Mouse (Mus musculus) forebrain, embryonic 12.5 days (tissue): ENCODE data around the gene Prrg3. TPM values are rescaled to one million over a fixed set of nuclear protein-coding genes. Genes with fewer than 3 reads are reported as not detected.
"Not testable (repeated sequence)": the region's sequence is repeated elsewhere in the genome, so short reads cannot be mapped to it uniquely, and the experiment has no call there.

Experiments used
- ATAC-seq: fragments of 200-750 bp; cut with Nextera tagmentation; 2 replicates; pipeline ENCODE4 v1.8.0; 2017; ENCODE audit warnings: moderate TSS enrichment; ENCODE audit not compliant: low FRiP score
- H3K27ac ChIP-seq: fragments of 300-500 bp; sonication (generic); 2 replicates; pipeline ENCODE4 v1.5.1; 2016; ENCODE audit warnings: mild to moderate bottlenecking
- H3K27me3 ChIP-seq: fragments of 300-500 bp; sonication (generic); 2 replicates; pipeline ENCODE4 v1.6.1; 2016; ENCODE audit warnings: mild to moderate bottlenecking
- H3K36me3 ChIP-seq: fragments of 300-500 bp; sonication (generic); replicated peaks from 2 replicates; pipeline ENCODE4 v1.6.1; 2016; ENCODE audit warnings: mild to moderate bottlenecking
- H3K4me1 ChIP-seq: fragments of 300-500 bp; sonication (generic); 2 replicates; pipeline ENCODE4 v1.6.1; 2016
- H3K4me2 ChIP-seq: fragments of 300-500 bp; sonication (generic); 2 replicates; pipeline ENCODE4 v1.6.1; 2016; ENCODE audit warnings: mild to moderate bottlenecking, moderate library complexity
- H3K4me3 ChIP-seq: fragments of 300-500 bp; sonication (generic); replicated peaks from 2 replicates; pipeline ENCODE4 v1.5.1; 2016; ENCODE audit warnings: mild to moderate bottlenecking
- H3K9ac ChIP-seq: fragments of 300-500 bp; sonication (generic); 2 replicates; pipeline ENCODE4 v1.6.1; 2016; ENCODE audit warnings: mild to moderate bottlenecking
- H3K9me3 ChIP-seq: fragments of 300-500 bp; sonication (generic); 2 replicates; pipeline ENCODE4 v1.6.1; 2016
- WGBS: fragments of 180-500 bp; shearing (Covaris S2); methylation state at CpG from one replicate; pipeline ENCODE4 v1.1.7; 2016; 5-methylcytosine and 5-hydroxymethylcytosine counted together
- polyA plus RNA-seq: library from polyadenylated mRNA; unstranded; fragments of >200 nt; fragmentation: Nextera tagmentation; extraction: Ambion mirVana; gene quantifications from 2 replicates; pipeline ENCODE4 v1.2.1, GENCODE M21; 2016

Prrg3 gene
- 10.9 and 11.8 TPM in 2 replicates for polyA plus RNA-seq

GRCm38 (mm10) chrX:71962073-71963051 is at the start of gene Prrg3:
Gene Prrg3, plus strand, starts transcription at chrX:71962624.
- H3K36me3 ChIP-seq, result no peaks in the 10 kb centered on the region
- H3K9ac ChIP-seq, result peak within 1 kb of the TSS; percentile 63
- peaks cover 8% of the 10 kb centered on the region for H3K4me1 ChIP-seq
- peak; percentile 94 for ATAC-seq
- peak within 1 kb of the TSS; percentile 67 for H3K4me2 ChIP-seq
- WGBS, result 21% methylated on average over 41 of the region's 72 CpGs
- H3K27ac ChIP-seq, result no peak within 1 kb of the TSS
- H3K27me3 ChIP-seq, result peaks cover 16% of the 10 kb centered on the region; the same call in 1 of the 2 replicates
- peak within 1 kb of the TSS; percentile 51 for H3K4me3 ChIP-seq
- no peaks in the 10 kb centered on the region for H3K9me3 ChIP-seq

DNA sequence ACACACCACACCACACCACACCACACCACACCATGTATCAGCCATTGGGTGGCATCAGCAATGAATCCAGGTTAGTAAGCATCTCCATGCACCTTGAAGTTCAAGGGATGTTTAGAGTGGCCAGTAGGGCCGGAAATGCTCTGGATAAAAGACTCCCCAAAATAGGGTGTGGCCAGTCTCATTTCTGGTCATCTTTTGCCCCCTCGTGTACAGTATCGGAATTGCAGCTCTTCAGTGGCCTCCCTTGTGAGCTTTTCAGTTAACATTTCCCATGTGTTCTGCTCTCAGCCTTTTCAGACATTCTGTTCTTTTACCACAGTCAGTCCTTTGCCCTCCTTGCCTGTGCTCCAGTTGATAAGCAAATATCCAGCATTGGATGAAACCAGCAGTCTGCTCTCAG is 15.8 kb upstream of the Prrg3 start:
- Histone ChIP-seq H3K9me3 (no peaks in the 10 kb centered on the region), H3K27ac (no peak overlapping the region), H3K36me3 (no peaks in the 10 kb centered on the region), H3K4me3 (no peak overlapping the region), H3K27me3 (no peaks in the 10 kb centered on the region), H3K9ac (no peak overlapping the region), H3K4me2 (no peak overlapping the region), H3K4me1 (no peaks in the 10 kb centered on the region)
- 19% methylated on average over 3 of the region's 3 CpGs for WGBS
- 0 out of 2 replicates have a peak, but pooled peaks have one; percentile 23 for ATAC-seq

DNA sequence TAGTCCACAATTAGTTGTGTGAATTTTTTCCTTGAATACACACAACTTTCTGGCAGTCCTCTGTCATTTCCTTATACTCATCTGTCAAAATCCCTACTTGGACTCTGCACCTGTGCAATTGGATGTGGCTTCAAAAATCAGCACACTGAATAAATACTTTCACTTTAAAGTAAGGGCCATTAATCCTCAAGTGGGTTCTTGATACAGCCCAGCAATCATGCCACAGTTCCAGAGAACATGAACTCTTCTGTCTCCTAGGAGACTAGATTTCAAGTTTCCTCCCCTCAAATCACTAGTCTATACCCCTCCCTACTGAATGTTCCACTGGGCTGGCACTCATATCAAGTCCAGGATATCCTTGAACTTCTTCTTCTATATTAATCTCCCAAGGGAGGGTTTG is 4.1 kb upstream of the Prrg3 start:
- no peak for ATAC-seq
- peaks cover 16% of the 10 kb centered on the region; the same call in 1 of the 2 replicates for H3K27me3 ChIP-seq
- H3K36me3 ChIP-seq, result no peaks in the 10 kb centered on the region
- H3K9ac ChIP-seq, result no peak overlapping the region
- H3K9me3 ChIP-seq, result no peaks in the 10 kb centered on the region
- no peak overlapping the region for H3K27ac ChIP-seq
- H3K4me1 ChIP-seq, result 0 out of 2 replicates have a peak, but pooled peaks cover 3% of the 10 kb centered on the region
- no peak overlapping the region for H3K4me2 ChIP-seq
- no peak overlapping the region for H3K4me3 ChIP-seq

GRCm38 (mm10) chrX:71963275-71963912 is 970 bp downstream of the Prrg3 start:
- no peak overlapping the region for H3K27ac ChIP-seq
- ATAC-seq, result peak; percentile 15; the same call in 1 of the 2 replicates
- WGBS, result 29% methylated on average over 9 of the region's 9 CpGs

DNA sequence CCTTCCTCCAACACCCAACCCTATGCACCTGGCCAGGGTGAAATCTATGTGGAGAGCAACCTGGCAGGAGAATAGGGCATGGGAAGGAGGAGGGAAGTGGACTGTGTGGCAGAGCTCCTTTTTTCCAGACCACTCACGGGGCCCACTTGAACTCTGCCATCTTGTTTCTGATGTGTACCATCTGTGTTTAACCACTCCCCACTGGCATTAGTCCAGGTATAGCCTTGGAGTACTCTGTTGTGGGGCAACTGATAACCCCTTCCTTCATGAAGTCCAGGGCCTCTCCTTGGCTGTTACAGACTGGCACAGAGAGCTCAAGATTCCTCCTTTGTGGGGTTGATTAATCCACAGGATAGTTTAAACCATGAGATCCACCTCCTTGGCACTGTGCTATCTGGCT is 5.8 kb downstream of the Prrg3 start:
- no peak for ATAC-seq
- 71% methylated on average over 1 of the region's 1 CpGs for WGBS

More at GRCm38 (mm10) chrX:71963275-71963912, 970 bp downstream of the Prrg3 start:
- Histone ChIP-seq H3K9me3 (no peaks in the 10 kb centered on the region), H3K36me3 (no peaks in the 10 kb centered on the region), H3K4me2 (peak overlapping the region; percentile 67), H3K4me3 (peak overlapping the region; percentile 51), H3K4me1 (peaks cover 8% of the 10 kb centered on the region), H3K27me3 (peaks cover 16% of the 10 kb centered on the region; the same call in 1 of the 2 replicates), H3K9ac (peak overlapping the region; percentile 63)

DNA sequence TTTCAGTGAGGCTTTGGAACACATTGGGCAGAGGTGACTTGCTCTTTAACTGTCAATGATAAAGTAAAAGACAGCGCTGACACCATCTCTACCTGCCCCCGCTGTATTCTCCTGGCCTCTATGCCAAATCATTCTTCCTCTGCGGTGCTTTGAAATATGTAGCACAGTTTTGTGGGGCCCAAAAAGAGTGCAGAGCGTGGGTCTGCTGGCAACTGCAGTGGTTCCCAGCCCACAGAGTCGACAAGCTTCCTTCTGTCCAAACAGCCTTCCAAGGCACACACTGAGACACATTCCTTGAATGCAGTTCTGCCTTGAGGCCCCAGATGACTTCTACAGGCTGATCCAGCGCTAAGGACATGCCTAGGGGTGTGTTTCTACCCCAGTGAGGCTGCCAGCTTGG is 6.4 kb downstream of the Prrg3 start:
- Histone ChIP-seq H3K4me3 (no peak overlapping the region), H3K4me2 (no peak overlapping the region), H3K4me1 (peaks cover under 1% of the 10 kb centered on the region; the same call in 1 of the 2 replicates), H3K9ac (no peak overlapping the region), H3K27me3 (no peaks in the 10 kb centered on the region), H3K36me3 (no peaks in the 10 kb centered on the region), H3K27ac (no peak overlapping the region), H3K9me3 (no peaks in the 10 kb centered on the region)
- 81% methylated on average over 6 of the region's 6 CpGs for WGBS
- ATAC-seq, result no peak

More for the DNA sequence above, 5.8 kb downstream of the Prrg3 start:
- no peaks in the 10 kb centered on the region for H3K36me3 ChIP-seq
- no peak overlapping the region for H3K27ac ChIP-seq
- no peaks in the 10 kb centered on the region for H3K9me3 ChIP-seq
- no peak overlapping the region for H3K4me3 ChIP-seq
- H3K4me1 ChIP-seq, result peaks cover 7% of the 10 kb centered on the region
- no peaks in the 10 kb centered on the region for H3K27me3 ChIP-seq
- H3K4me2 ChIP-seq, result no peak overlapping the region
- no peak overlapping the region for H3K9ac ChIP-seq

DNA sequence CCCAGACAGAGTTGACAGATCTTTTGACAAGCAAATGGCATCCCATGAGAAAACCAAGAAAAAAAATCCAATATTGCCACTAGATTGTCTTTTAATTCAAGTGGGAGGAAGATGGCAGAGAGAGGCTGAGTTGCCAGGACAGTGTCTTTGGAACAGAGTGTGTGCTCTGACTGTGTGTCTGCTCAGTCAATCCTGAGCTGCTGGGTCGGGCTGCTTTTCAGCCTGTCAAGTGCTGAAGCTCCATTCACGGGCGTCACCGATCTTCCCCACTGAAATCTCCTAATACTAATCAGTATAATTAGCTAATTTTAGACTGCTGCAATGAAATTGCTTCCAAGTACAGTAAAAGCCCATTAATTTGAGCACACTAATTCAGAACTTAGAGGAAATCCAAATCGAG is 8.9 kb downstream of the Prrg3 start:
- ATAC-seq, result no peak
- no peaks in the 10 kb centered on the region for H3K36me3 ChIP-seq
- H3K27me3 ChIP-seq, result no peaks in the 10 kb centered on the region
- H3K4me3 ChIP-seq, result no peak overlapping the region
- H3K4me2 ChIP-seq, result no peak overlapping the region
- H3K9ac ChIP-seq, result no peak overlapping the region
- H3K4me1 ChIP-seq, result no peaks in the 10 kb centered on the region
- 49% methylated on average over 5 of the region's 5 CpGs for WGBS
- H3K9me3 ChIP-seq, result no peaks in the 10 kb centered on the region
- no peak overlapping the region for H3K27ac ChIP-seq

DNA sequence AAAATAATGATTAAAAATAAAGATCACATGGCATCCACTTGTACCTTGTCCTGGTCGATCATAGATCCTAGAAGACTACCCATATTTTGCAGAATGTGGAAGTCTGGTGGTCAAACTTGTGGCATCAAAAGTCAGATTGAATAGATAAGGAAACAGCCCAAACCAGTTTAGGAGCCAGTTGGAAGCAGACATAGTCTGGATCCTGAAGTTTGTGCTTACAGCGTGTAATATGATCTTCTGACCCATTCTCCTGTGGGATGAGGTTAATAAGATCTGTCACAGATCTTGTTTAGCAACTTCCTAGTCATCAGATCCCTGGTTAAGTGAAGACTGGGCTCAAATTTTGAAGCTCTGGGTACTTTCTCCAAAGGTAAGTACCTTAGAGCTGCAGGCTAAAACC is 10.3 kb downstream of the Prrg3 start, which contains the start of gene Fate1:
Gene Fate1 (plus strand): TSS at position 301 of the 400 bp plus-strand sequence.
- no peaks in the 10 kb centered on the region for H3K4me1 ChIP-seq
- no peak within 1 kb of the TSS for H3K9ac ChIP-seq
- no peaks in the 10 kb centered on the region for H3K27me3 ChIP-seq
- no peaks in the 10 kb centered on the region for H3K9me3 ChIP-seq
- no peak for ATAC-seq
- no peak within 1 kb of the TSS for H3K27ac ChIP-seq
- no peak within 1 kb of the TSS for H3K4me2 ChIP-seq
- no peak within 1 kb of the TSS for H3K4me3 ChIP-seq
- WGBS, result 81% methylated on average over 2 of the region's 2 CpGs
- H3K36me3 ChIP-seq, result no peaks in the 10 kb centered on the region

DNA sequence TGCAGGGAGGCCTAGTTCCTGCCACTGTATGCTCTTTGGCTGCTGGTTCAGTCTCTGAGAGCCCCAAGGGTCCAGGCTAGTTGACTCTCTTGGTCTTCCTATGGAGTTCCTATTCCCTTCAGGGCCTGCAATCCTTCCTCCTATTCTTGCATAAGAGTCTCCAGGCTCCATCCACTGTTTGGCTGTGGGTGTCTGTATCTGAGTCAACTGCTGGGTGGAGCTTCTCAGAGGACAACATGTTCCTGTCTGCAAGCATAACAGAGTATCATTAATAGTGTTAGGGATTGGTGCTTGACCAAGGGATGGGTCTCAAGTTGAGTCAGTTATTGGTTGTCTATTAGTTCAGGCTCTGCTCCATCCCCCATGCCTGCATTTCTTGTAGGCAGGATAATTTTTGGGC is 15.3 kb downstream of the Prrg3 start:
- H3K27me3 ChIP-seq, H3K9me3 ChIP-seq, ATAC-seq, H3K4me1 ChIP-seq, H3K9ac ChIP-seq, H3K27ac ChIP-seq, H3K4me2 ChIP-seq, H3K36me3 ChIP-seq, H3K4me3 ChIP-seq: not testable (repeated sequence)

DNA sequence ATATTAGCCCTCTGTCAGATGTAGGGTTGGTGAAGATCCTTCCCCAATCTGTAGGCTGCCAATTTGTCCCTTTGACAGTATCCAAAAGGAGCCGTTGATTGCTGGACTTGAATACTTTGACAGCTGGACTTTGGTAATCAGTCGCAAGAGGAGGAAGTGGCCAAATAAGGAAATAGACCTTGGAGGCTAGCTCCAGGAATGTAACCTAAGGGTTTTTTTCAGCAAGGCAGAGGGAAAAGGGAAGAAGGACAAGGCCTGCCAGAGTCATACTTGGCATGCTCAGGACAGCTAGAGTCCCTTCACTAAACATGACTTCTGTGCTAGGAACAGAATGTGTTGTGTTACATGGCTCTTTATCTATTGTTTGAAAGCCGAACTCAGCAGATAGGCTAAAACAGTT is 18.0 kb downstream of the Prrg3 start:
- H3K27me3 ChIP-seq, result no peaks in the 10 kb centered on the region
- H3K9me3 ChIP-seq, result no peaks in the 10 kb centered on the region
- no peak overlapping the region for H3K4me2 ChIP-seq
- H3K4me3 ChIP-seq, result no peak overlapping the region
- ATAC-seq, result no peak
- no peaks in the 10 kb centered on the region for H3K4me1 ChIP-seq
- no peaks in the 10 kb centered on the region for H3K36me3 ChIP-seq
- no peak overlapping the region for H3K9ac ChIP-seq
- H3K27ac ChIP-seq, result no peak overlapping the region
- 85% methylated on average over 3 of the region's 3 CpGs for WGBS

DNA sequence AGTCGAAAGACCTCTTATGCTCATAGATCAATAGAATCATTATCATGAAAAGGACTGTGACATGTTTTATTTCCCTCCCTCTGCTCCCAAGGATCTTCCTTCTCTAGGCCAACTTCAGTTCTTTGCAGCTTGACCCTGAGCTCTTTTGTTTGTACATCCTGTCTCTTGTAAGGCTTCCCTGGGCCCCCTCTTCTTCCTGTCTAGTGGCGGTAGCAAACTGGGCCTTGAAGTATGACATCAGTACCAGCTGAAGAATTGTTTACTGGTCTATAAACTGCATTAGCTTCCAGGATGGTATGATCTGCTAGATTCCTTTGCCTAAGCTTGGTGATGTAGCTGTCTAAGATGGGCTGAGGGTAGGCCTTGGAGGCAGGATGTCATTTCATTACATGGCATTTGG is 18.9 kb downstream of the Prrg3 start:
- H3K27me3 ChIP-seq, result no peaks in the 10 kb centered on the region
- H3K27ac ChIP-seq, result no peak overlapping the region
- no peak for ATAC-seq
- H3K4me1 ChIP-seq, result no peaks in the 10 kb centered on the region
- WGBS, result 75% methylated on average over 2 of the region's 2 CpGs
- H3K36me3 ChIP-seq, result no peaks in the 10 kb centered on the region
- no peak overlapping the region for H3K4me3 ChIP-seq
- no peak overlapping the region for H3K9ac ChIP-seq
- no peak overlapping the region for H3K4me2 ChIP-seq
- H3K9me3 ChIP-seq, result no peaks in the 10 kb centered on the region

GRCm38 (mm10) chrX:71983205-71983604 is 20.8 kb downstream of the Prrg3 start:
- Histone ChIP-seq H3K4me2 (no peak overlapping the region), H3K9me3 (no peaks in the 10 kb centered on the region), H3K27me3 (no peaks in the 10 kb centered on the region), H3K9ac (no peak overlapping the region), H3K36me3 (no peaks in the 10 kb centered on the region), H3K4me3 (no peak overlapping the region), H3K4me1 (no peaks in the 10 kb centered on the region), H3K27ac (no peak overlapping the region)
- ATAC-seq, result no peak
- WGBS, result 78% methylated on average over 2 of the region's 2 CpGs
